Mouse (Mus musculus): ENCODE data around the gene Dad1. TPM values are rescaled to one million over a fixed set of nuclear protein-coding genes. Genes with fewer than 3 reads are reported as not detected.

Dad1 gene
- total RNA-seq, 2 experiments from 2014 or later: 123 to 124 TPM

Other genes starting within 250 kb of the Dad1 start
- 10 to 100 TPM; 56.1 to 58.9 TPM for gene Abhd4, start 84 bp upstream of the Dad1 start, total RNA-seq (2021)
- gene Olfr49, start 30.8 kb upstream of the Dad1 start, total RNA-seq (2021): not detected
- 10 to 100 TPM; 57.3 to 59.2 TPM for gene Oxa1l, start 106.7 kb upstream of the Dad1 start, total RNA-seq (2021)
- 1 to 10 TPM; 2.4 to 2.5 TPM for gene Slc7a7, start 163.7 kb upstream of the Dad1 start, total RNA-seq (2021)
- gene Mrpl52, start 172.8 kb upstream of the Dad1 start, total RNA-seq (2021): 10 to 100 TPM; 92.7 to 96.6 TPM
- gene Mmp14, start 177.5 kb upstream of the Dad1 start, total RNA-seq (2021): 10 to 100 TPM; 20.0 to 29.8 TPM
- 10 to 100 TPM; 40.3 to 45.1 TPM for gene Lrp10, start 210.0 kb upstream of the Dad1 start, total RNA-seq (2021)
- gene Rem2, start 222.0 kb upstream of the Dad1 start, total RNA-seq (2021): 10 to 100 TPM; 31.3 to 33.2 TPM